Mouse (Mus musculus): ENCODE data around the gene Itga6. TPM values are rescaled to one million over a fixed set of nuclear protein-coding genes. Genes with fewer than 3 reads are reported as not detected.

Itga6 gene
- total and polyA plus RNA-seq, 3 experiments = 31.8 to 65.8 (median 45.3) TPM

GRCm38 (mm10) chr2:71752383-71752782, 7.0 kb downstream of the Itga6 start:
- intact Hi-C loops (cut with DNase I) = no loop called here
- Histone ChIP-seq H3K27me3 (ENCODE audit: control insufficient read depth, insufficient read depth, low read length) (no peaks in the 10 kb centered on the region), H3K4me1 (ENCODE audit: control insufficient read depth, insufficient read depth, low read length) (peaks cover 24% of the 10 kb centered on the region), H3K4me3 (no peak overlapping the region), H3K36me3 (ENCODE audit: control insufficient read depth, insufficient read depth, low read length) (peaks cover 4% of the 10 kb centered on the region), H3K9ac (ENCODE audit: low read depth, low read length) (no peak overlapping the region), H3K27ac (peak overlapping the region; percentile 71), H3K79me2 (replicated peaks; ENCODE audit: control insufficient read depth, insufficient read depth, low read length) (no peaks in the 10 kb centered on the region)
- DNase-seq = no peak
- TF ChIP-seq POLR2A (IDR thresholded peaks at IDR 0.05; ENCODE audit: insufficient read depth, low read depth, low read length) = no peak
- TF ChIP-seq CTCF (IDR thresholded peaks at IDR 0.05) = no peak
- TF ChIP-seq EP300 (IDR thresholded peaks at IDR 0.05; ENCODE audit: insufficient read depth, low read depth, low read length) = no peak
- 76% methylated on average over 2 of the region's 2 CpGs for WGBS

GRCm38 (mm10) chr2:71753161-71753560, 7.7 kb downstream of the Itga6 start:
- intact Hi-C loops (cut with DNase I) = no loop called here
- DNase-seq = no peak
- Histone ChIP-seq H3K9ac (ENCODE audit: low read depth, low read length) (no peak overlapping the region), H3K27me3 (ENCODE audit: control insufficient read depth, insufficient read depth, low read length) (no peaks in the 10 kb centered on the region), H3K4me1 (ENCODE audit: control insufficient read depth, insufficient read depth, low read length) (peaks cover 25% of the 10 kb centered on the region), H3K27ac (no peak overlapping the region), H3K36me3 (ENCODE audit: control insufficient read depth, insufficient read depth, low read length) (peaks cover 4% of the 10 kb centered on the region), H3K4me3 (no peak overlapping the region), H3K79me2 (replicated peaks; ENCODE audit: control insufficient read depth, insufficient read depth, low read length) (no peaks in the 10 kb centered on the region)
- 49% methylated on average over 4 of the region's 4 CpGs for WGBS
- TF ChIP-seq EP300 (IDR thresholded peaks at IDR 0.05; ENCODE audit: insufficient read depth, low read depth, low read length) (no peak), CTCF (IDR thresholded peaks at IDR 0.05) (no peak), POLR2A (IDR thresholded peaks at IDR 0.05; ENCODE audit: insufficient read depth, low read depth, low read length) (no peak)

- TF ChIP-seq POLR2A (IDR thresholded peaks at IDR 0.05; ENCODE audit: insufficient read depth, low read depth, low read length) (0 out of 2 replicates have a peak, but pooled peaks have one; percentile 24), CTCF (IDR thresholded peaks at IDR 0.05) (no peak), EP300 (IDR thresholded peaks at IDR 0.05; ENCODE audit: insufficient read depth, low read depth, low read length) (no peak)
- peaks cover 25% of the 10 kb centered on the region for H3K4me1 ChIP-seq (ENCODE audit: control insufficient read depth, insufficient read depth, low read length)
- H3K36me3 ChIP-seq (ENCODE audit: control insufficient read depth, insufficient read depth, low read length) = peaks cover 4% of the 10 kb centered on the region
- 39% methylated on average over 4 of the region's 4 CpGs for WGBS
- no peak overlapping the region for H3K9ac ChIP-seq (ENCODE audit: low read depth, low read length)
- H3K79me2 ChIP-seq (replicated peaks; ENCODE audit: control insufficient read depth, insufficient read depth, low read length) = no peaks in the 10 kb centered on the region
- H3K27ac ChIP-seq = peak overlapping the region; percentile 67
- intact Hi-C loops (cut with DNase I) = loop anchor here (2.0 to 5.0 kb wide), 2 partner anchors 31 to 57 kb away; no protein-coding TSS in a partner anchor
- no peaks in the 10 kb centered on the region for H3K27me3 ChIP-seq (ENCODE audit: control insufficient read depth, insufficient read depth, low read length)
- H3K4me3 ChIP-seq = no peak overlapping the region
- DNase-seq = no peak
Observed at GRCm38 (mm10) chr2:71755748-71756147, 10.3 kb downstream of the Itga6 start.

- WGBS = 18% methylated on average over 5 of the region's 5 CpGs
- Histone ChIP-seq H3K36me3 (ENCODE audit: control insufficient read depth, insufficient read depth, low read length) (peaks cover 4% of the 10 kb centered on the region), H3K27ac (peak overlapping the region; percentile 67), H3K27me3 (ENCODE audit: control insufficient read depth, insufficient read depth, low read length) (no peaks in the 10 kb centered on the region), H3K79me2 (replicated peaks; ENCODE audit: control insufficient read depth, insufficient read depth, low read length) (no peaks in the 10 kb centered on the region), H3K4me3 (no peak overlapping the region), H3K9ac (ENCODE audit: low read depth, low read length) (no peak overlapping the region), H3K4me1 (ENCODE audit: control insufficient read depth, insufficient read depth, low read length) (peaks cover 19% of the 10 kb centered on the region)
- DNase-seq = peak; percentile 60 to 67
- intact Hi-C loops (cut with DNase I) = loop anchor here (2.0 to 5.0 kb wide), 2 partner anchors 30 to 55 kb away; no protein-coding TSS in a partner anchor
- TF ChIP-seq EP300 (IDR thresholded peaks at IDR 0.05; ENCODE audit: insufficient read depth, low read depth, low read length) (peak; percentile 92), POLR2A (IDR thresholded peaks at IDR 0.05; ENCODE audit: insufficient read depth, low read depth, low read length) (peak; percentile 22; the same call in 1 of the 2 replicates), CTCF (IDR thresholded peaks at IDR 0.05) (no peak)
Observed at GRCm38 (mm10) chr2:71757098-71757497, 11.7 kb downstream of the Itga6 start.

GRCm38 (mm10) chr2:71758591-71759531, 13.4 kb downstream of the Itga6 start:
- peaks cover 15% of the 10 kb centered on the region for H3K4me1 ChIP-seq (ENCODE audit: control insufficient read depth, insufficient read depth, low read length)
- TF ChIP-seq EP300 (IDR thresholded peaks at IDR 0.05; ENCODE audit: insufficient read depth, low read depth, low read length) = no peak
- no peak for TF ChIP-seq POLR2A (IDR thresholded peaks at IDR 0.05; ENCODE audit: insufficient read depth, low read depth, low read length)
- TF ChIP-seq CTCF (IDR thresholded peaks at IDR 0.05) = no peak
- WGBS = 74% methylated on average over 19 of the region's 19 CpGs

GRCm38 (mm10) chr2:71760091-71760490, 14.7 kb downstream of the Itga6 start:
- no peaks in the 10 kb centered on the region for H3K27me3 ChIP-seq (ENCODE audit: control insufficient read depth, insufficient read depth, low read length)
- no peak overlapping the region for H3K27ac ChIP-seq
- peaks cover 18% of the 10 kb centered on the region for H3K4me1 ChIP-seq (ENCODE audit: control insufficient read depth, insufficient read depth, low read length)
- intact Hi-C loops (cut with DNase I) = no loop called here
- no peak for TF ChIP-seq POLR2A (IDR thresholded peaks at IDR 0.05; ENCODE audit: insufficient read depth, low read depth, low read length)
- TF ChIP-seq EP300 (IDR thresholded peaks at IDR 0.05; ENCODE audit: insufficient read depth, low read depth, low read length) = no peak
- no peak for TF ChIP-seq CTCF (IDR thresholded peaks at IDR 0.05)
- no peaks in the 10 kb centered on the region for H3K79me2 ChIP-seq (replicated peaks; ENCODE audit: control insufficient read depth, insufficient read depth, low read length)
- no peak overlapping the region for H3K9ac ChIP-seq (ENCODE audit: low read depth, low read length)
- H3K36me3 ChIP-seq (ENCODE audit: control insufficient read depth, insufficient read depth, low read length) = peaks cover 4% of the 10 kb centered on the region
- no peak overlapping the region for H3K4me3 ChIP-seq
- DNase-seq = no peak
- WGBS = 87% methylated on average over 4 of the region's 4 CpGs

More at GRCm38 (mm10) chr2:71758591-71759531, 13.4 kb downstream of the Itga6 start:
- intact Hi-C loops (cut with DNase I) = loop anchor here (5.0 kb wide), 1 partner anchor 53 kb away; no protein-coding TSS in a partner anchor
- no peaks in the 10 kb centered on the region for H3K27me3 ChIP-seq (ENCODE audit: control insufficient read depth, insufficient read depth, low read length)
- no peak overlapping the region for H3K4me3 ChIP-seq
- peaks cover 4% of the 10 kb centered on the region for H3K36me3 ChIP-seq (ENCODE audit: control insufficient read depth, insufficient read depth, low read length)
- H3K9ac ChIP-seq (ENCODE audit: low read depth, low read length) = no peak overlapping the region
- no peaks in the 10 kb centered on the region for H3K79me2 ChIP-seq (replicated peaks; ENCODE audit: control insufficient read depth, insufficient read depth, low read length)
- DNase-seq = no peak
- H3K27ac ChIP-seq = no peak overlapping the region

All from heart, adult 2 months (tissue).